Mouse (Mus musculus) left cerebral cortex, adult 2 months (tissue): ENCODE results near the gene Itgb1. TPM values are rescaled to one million over a fixed set of nuclear protein-coding genes. Genes with fewer than 3 reads are reported as not detected.

Experiments
- DNase-seq, 2 experiments: peaks; one replicate each; pipeline ENCODE4 v3.0.0; 2021 to 2022; ENCODE audit warnings: low spot score in 2 of 2, mixed read lengths in 1 of 2; ENCODE audit errors: extremely low spot score in 1 of 2
- H3K27ac ChIP-seq: fragments of 200-600 bp; 2 replicates; pipeline ENCODE4 v1.8.1; 2022
- H3K4me3 ChIP-seq: fragments of 200-600 bp; 2 replicates; pipeline ENCODE4 v1.8.1; 2022
- CTCF ChIP-seq: fragments of 200-600 bp; IDR thresholded peaks from 2 replicates; pipeline ENCODE4 v1.8.1; 2022; ENCODE audit warnings: antibody characterized with exemption, mild to moderate bottlenecking, moderate library complexity
- intact Hi-C: fragments of 180-260 bp; cut with DNase I; formaldehyde crosslinking; loops from one replicate; pipeline ENCODE4 v1.15.1; 2025
- long read RNA-seq, 2 experiments: library from polyadenylated mRNA; stranded (forward); transcript quantifications; one replicate each; pipeline ENCODE4 v2.0.0; 2021; ENCODE audit warnings: borderline mapping rate in 2 of 2
- total RNA-seq, 2 experiments: library from RNA; stranded (reverse); gene quantifications; 2 replicates each; pipeline ENCODE4 v1.2.3; 2021

Gene Itgb1
- total RNA-seq, result 10 to 100 TPM; 44.6 to 48.3 TPM
- long read RNA-seq, experiment 1, transcript Itgb1-201 (16 exons, 3,815 nt), result major isoform, 64 of 72 reads
- long read RNA-seq, experiment 1, partial matches to known transcripts, result 3 of 72 reads
- long read RNA-seq, experiment 1, other reads (novel, unspliced or antisense), result 5 of 72 reads
- long read RNA-seq, experiment 2, transcript Itgb1-201 (16 exons, 3,815 nt), result major isoform, 49 of 59 reads
- long read RNA-seq, experiment 2, partial matches to known transcripts, result 3 of 59 reads
- long read RNA-seq, experiment 2, other reads (novel, unspliced or antisense), result 7 of 59 reads

- DNase-seq, result peak; percentile 86 to 90
- TF ChIP-seq CTCF, result peak; percentile 47
Measured at GRCm38 (mm10) chr8:128685507-128686428, at the start of gene Itgb1. Itgb1 (plus strand) TSS chr8:128685654.

GRCm38 (mm10) chr8:128643104-128643503, 42.4 kb upstream of the Itgb1 start:
- no peak overlapping the region for H3K27ac ChIP-seq
- no peak for TF ChIP-seq CTCF
- intact Hi-C loops, result no loop called here
- DNase-seq, result no peak
- no peak overlapping the region for H3K4me3 ChIP-seq

More at GRCm38 (mm10) chr8:128685507-128686428, at the start of gene Itgb1:
- intact Hi-C loops, result loop anchor here (2.0 kb wide), 3 partner anchors 17 to 39 kb away; no protein-coding TSS in a partner anchor
- Histone ChIP-seq H3K4me3 (peak within 1 kb of the TSS; percentile 96), H3K27ac (peak within 1 kb of the TSS; percentile 99)

GRCm38 (mm10) chr8:128645452-128645851, 40.0 kb upstream of the Itgb1 start:
- Histone ChIP-seq H3K4me3 (no peak overlapping the region), H3K27ac (no peak overlapping the region)
- TF ChIP-seq CTCF, result no peak
- intact Hi-C loops, result no loop called here
- no peak for DNase-seq

- no peak for DNase-seq
- Histone ChIP-seq H3K4me3 (no peak overlapping the region), H3K27ac (no peak overlapping the region)
- intact Hi-C loops, result no loop called here
- TF ChIP-seq CTCF, result no peak
Measured at GRCm38 (mm10) chr8:128646456-128646855, 39.0 kb upstream of the Itgb1 start.

- DNase-seq, result no peak
- no peak overlapping the region for H3K4me3 ChIP-seq
- no peak for TF ChIP-seq CTCF
- intact Hi-C loops, result no loop called here
- H3K27ac ChIP-seq, result no peak overlapping the region
Measured at GRCm38 (mm10) chr8:128648071-128648470, 37.4 kb upstream of the Itgb1 start.

- no peak for TF ChIP-seq CTCF
Measured at GRCm38 (mm10) chr8:128650331-128650855, 35.1 kb upstream of the Itgb1 start.

GRCm38 (mm10) chr8:128652399-128653109, 32.9 kb upstream of the Itgb1 start:
- H3K4me3 ChIP-seq, result no peak overlapping the region
- DNase-seq, result peak; percentile 27 to 43
- intact Hi-C loops, result loop anchor here (1.0 to 5.0 kb wide), 3 partner anchors 32 to 75 kb away; partner anchors contain the start of gene Itgb1
- no peak overlapping the region for H3K27ac ChIP-seq
- peak; percentile 88 for TF ChIP-seq CTCF

More at GRCm38 (mm10) chr8:128650331-128650855, 35.1 kb upstream of the Itgb1 start:
- no peak overlapping the region for H3K27ac ChIP-seq
- no peak overlapping the region for H3K4me3 ChIP-seq
- intact Hi-C loops, result loop anchor here (5.0 kb wide), 1 partner anchor 77 kb away; no protein-coding TSS in a partner anchor
- DNase-seq, result no peak

- H3K27ac ChIP-seq, result peak overlapping the region; percentile 28; the same call in 1 of the 2 replicates
- no peak for DNase-seq
- no peak for TF ChIP-seq CTCF
- intact Hi-C loops, result loop anchor here (2.0 to 5.0 kb wide), 2 partner anchors 31 to 73 kb away; partner anchors contain the start of gene Itgb1
- H3K4me3 ChIP-seq, result no peak overlapping the region
Measured at GRCm38 (mm10) chr8:128653642-128654364, 31.7 kb upstream of the Itgb1 start.

- peak; percentile 36 to 58 for DNase-seq
- intact Hi-C loops, result loop anchor here (5.0 kb wide), 1 partner anchor 73 kb away; no protein-coding TSS in a partner anchor
- TF ChIP-seq CTCF, result no peak
- Histone ChIP-seq H3K4me3 (peak overlapping the region; percentile 42), H3K27ac (peak overlapping the region; percentile 80)
Measured at GRCm38 (mm10) chr8:128654365-128655099, 30.9 kb upstream of the Itgb1 start.

GRCm38 (mm10) chr8:128662144-128662543, 23.3 kb upstream of the Itgb1 start:
- intact Hi-C loops, result no loop called here
- no peak for TF ChIP-seq CTCF
- Histone ChIP-seq H3K4me3 (no peak overlapping the region), H3K27ac (no peak overlapping the region)
- no peak for DNase-seq
